Mouse (Mus musculus): Measurements from ENCODE around the gene Olig2. TPM values are rescaled to one million over a fixed set of nuclear protein-coding genes. Genes with fewer than 3 reads are reported as not detected.

The Olig2 gene
- polyA plus RNA-seq, 1 experiment from 2014 or later = 5.9 TPM

DNA sequence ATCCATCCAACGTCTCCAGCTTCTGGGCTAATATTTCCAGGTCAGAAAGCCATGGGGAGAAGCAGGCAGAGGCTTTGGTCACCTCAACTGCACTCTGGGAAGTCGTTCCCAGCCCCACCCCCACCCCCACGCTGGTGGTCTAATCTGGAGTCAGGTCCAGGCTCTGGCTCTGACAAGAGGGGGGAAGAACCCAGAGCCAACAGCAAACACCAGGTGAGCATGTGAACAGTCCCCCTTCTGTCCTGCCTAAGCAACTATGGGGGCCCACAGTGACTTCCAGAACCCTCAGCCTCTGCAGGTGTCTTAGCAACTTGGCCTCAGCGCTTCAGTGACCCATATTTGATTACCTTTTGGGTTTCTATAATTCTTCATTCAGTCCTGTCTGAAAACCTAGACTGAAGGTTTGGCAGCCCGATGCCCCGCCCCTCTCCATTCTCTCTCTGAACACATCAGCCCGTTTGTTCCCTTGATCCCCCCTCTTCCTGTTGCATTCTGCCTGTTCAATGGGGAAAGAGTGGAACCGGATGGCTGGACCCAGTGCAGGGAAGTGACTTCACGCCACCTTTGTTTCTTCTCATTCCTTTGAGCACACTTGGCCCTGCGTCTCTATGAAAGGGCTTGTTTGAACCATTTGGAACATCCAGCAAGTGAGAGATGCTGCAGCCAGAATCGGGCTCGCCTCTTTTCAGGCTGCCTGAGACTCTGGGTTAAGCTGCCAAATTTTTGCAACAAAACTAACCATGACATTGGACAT is 37.4 kb downstream of the Olig2 start:
- H3K36me3 ChIP-seq = no peaks in the 10 kb centered on the region
- no peaks in the 10 kb centered on the region for H3K9me3 ChIP-seq
- peaks cover 11% of the 10 kb centered on the region for H3K4me1 ChIP-seq
- no peak overlapping the region for H3K4me2 ChIP-seq (replicated peaks)
- WGBS = 24% methylated on average over 12 of the region's 12 CpGs
- H3K9ac ChIP-seq (replicated peaks) = no peak overlapping the region
- H3K27me3 ChIP-seq = peaks cover 95% of the 10 kb centered on the region
- no peak overlapping the region for H3K27ac ChIP-seq (replicated peaks)
- no peak overlapping the region for H3K4me3 ChIP-seq
- ATAC-seq (ENCODE audit: low FRiP score, low read depth) = no peak

DNA sequence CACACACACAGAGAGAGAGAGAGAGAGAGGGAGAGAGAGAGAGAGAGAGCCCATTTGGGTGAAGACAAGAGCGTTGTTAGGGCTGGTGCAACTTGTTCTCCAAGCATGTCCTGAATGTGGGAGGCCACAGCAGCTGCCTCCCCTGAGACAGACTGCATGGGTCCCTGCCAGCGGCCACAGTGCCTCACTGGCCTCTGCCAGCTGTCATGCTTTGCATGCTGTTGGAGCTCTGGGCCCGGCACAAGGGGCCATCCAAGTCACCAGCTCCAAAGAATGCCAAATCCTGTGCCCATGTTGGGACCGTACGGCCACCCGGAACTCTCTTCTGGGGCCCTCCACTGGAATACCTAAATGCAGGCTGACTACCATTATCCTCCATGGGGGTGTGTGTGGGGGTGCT is 40.7 kb downstream of the Olig2 start:
- ATAC-seq (ENCODE audit: low FRiP score, low read depth) = no peak
- Histone ChIP-seq H3K27ac (replicated peaks) (no peak overlapping the region), H3K4me1 (peaks cover 31% of the 10 kb centered on the region), H3K9ac (replicated peaks) (no peak overlapping the region), H3K4me2 (replicated peaks) (no peak overlapping the region), H3K9me3 (no peaks in the 10 kb centered on the region), H3K27me3 (peaks cover 97% of the 10 kb centered on the region), H3K4me3 (no peak overlapping the region), H3K36me3 (no peaks in the 10 kb centered on the region)
- WGBS = 74% methylated on average over 6 of the region's 6 CpGs

DNA sequence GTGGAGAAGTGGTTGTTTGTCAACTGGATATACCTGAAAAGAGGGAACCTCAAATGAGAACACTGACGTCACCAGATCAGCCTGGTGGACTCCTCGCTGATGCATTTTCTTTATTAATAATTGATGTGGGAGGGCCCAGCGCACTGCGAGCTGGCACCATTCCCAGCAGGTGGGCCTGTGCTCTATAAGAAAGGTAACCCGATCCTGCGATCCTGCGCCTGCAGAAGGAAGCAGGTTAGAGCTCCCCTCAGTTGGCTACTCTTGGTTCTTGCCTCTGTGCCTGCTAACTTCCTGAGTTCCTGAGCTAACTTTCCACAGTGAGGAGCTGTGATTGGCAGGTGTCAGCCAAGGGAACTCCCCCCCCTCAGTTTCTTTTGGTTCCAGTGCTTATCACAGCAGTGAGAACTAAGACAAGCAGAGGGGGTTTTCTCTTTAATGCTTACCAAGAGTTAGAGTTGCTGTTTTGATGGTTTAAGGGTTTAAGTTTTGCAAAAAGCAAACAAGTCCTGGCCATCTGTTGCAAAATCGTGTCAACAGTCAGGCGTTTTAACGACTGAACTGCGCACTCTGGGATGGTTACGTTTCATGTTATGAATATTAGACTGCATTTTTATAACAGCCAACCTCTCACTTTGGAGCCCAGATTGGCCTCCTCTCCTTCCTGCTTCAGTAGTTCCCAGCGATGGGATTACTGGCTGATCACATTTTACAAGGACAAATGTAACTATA is 43.6 kb downstream of the Olig2 start:
- Histone ChIP-seq H3K4me2 (replicated peaks) (peak overlapping the region; percentile 77), H3K36me3 (no peaks in the 10 kb centered on the region), H3K27ac (replicated peaks) (no peak overlapping the region), H3K9ac (replicated peaks) (no peak overlapping the region), H3K9me3 (no peaks in the 10 kb centered on the region), H3K4me1 (peaks cover 25% of the 10 kb centered on the region), H3K27me3 (peaks cover 99% of the 10 kb centered on the region), H3K4me3 (peak overlapping the region; percentile 42)
- WGBS = 9% methylated on average over 13 of the region's 13 CpGs
- ATAC-seq (ENCODE audit: low FRiP score, low read depth) = no peak

DNA sequence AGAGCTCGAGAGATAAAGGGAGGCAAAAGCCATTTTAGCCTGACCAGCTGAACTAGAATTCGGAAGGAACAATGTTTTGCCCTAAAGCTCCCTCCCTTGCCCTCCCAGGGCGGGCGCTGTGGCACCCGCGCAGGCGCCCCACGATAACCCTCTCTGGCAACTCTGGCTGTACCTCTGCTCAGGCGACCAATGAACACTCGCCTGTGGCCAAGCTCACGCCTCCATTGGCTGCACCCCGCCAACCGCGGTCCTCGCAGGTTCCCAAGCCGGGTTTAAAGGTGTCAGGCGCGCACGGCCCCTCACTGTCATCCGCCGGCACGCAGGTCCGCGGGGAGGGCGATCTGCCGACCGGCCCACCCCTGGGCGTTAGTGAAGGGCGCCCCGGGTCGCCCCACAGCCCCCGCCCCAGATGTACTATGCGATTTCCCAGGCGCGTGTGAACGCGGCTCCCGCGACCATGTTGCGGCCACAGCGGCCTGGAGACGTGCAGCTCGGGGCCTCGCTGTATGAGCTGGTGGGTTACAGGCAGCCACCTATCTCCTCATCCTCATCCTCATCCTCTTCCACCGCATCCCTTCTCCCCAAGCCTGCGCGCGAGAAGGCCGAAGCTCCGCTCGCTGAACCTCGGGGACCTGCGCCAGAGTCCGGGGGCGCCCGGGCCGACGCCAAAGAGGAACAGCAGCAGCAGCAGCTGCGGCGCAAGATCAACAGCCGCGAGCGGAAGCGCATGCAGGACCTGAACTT is 44.4 kb downstream of the Olig2 start, which contains the start of gene Olig1:
Gene Olig1 (plus strand): TSS at position 305 of the 744 bp plus-strand sequence.
- Histone ChIP-seq H3K4me2 (replicated peaks) (peak within 1 kb of the TSS; percentile 77), H3K27ac (replicated peaks) (no peak within 1 kb of the TSS), H3K4me3 (peak within 1 kb of the TSS; percentile 42), H3K9me3 (no peaks in the 10 kb centered on the region), H3K9ac (replicated peaks) (no peak within 1 kb of the TSS), H3K27me3 (peaks cover 100% of the 10 kb centered on the region), H3K4me1 (peaks cover 25% of the 10 kb centered on the region), H3K36me3 (no peaks in the 10 kb centered on the region)
- 1% methylated on average over 59 of the region's 64 CpGs for WGBS
- ATAC-seq (ENCODE audit: low FRiP score, low read depth) = peak; percentile 86

DNA sequence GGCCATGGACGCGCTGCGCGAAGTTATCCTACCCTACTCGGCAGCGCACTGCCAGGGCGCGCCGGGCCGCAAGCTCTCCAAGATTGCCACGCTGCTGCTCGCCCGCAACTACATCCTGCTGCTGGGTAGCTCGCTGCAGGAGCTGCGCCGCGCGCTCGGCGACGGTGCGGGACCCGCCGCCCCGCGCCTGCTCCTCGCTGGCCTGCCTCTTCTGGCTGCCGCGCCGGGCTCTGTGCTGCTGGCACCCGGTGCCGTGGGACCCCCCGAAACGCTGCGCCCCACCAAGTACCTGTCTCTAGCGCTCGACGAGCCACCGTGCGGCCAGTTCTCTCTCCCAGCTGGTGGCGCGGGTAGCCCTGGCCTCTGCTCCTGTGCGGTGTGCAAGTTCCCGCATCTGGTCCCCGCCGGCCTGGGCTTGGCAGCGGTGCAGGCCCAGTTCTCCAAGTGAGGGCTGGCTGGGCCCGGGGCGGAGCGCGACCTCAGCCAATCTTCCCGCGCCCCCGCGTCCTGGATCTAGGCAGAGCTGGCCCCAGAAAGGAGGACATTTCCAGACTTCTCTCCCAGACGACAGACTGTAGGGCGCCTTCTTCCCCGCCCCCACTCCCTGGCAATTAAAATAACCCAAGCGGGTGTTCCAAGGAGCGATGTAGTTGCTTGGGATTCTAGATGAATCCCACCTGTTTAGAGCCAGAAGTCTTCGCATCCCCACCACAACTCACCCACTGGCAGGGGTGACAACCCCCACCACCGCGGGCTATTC is 45.1 kb downstream of the Olig2 start:
- Histone ChIP-seq H3K4me3 (peak overlapping the region; percentile 42), H3K4me1 (peaks cover 25% of the 10 kb centered on the region), H3K27me3 (peaks cover 100% of the 10 kb centered on the region), H3K27ac (replicated peaks) (no peak overlapping the region), H3K36me3 (no peaks in the 10 kb centered on the region), H3K9me3 (no peaks in the 10 kb centered on the region), H3K4me2 (replicated peaks) (peak overlapping the region; percentile 77), H3K9ac (replicated peaks) (no peak overlapping the region; the same call in 1 of the 2 replicates)
- under 1% methylated on average over 59 of the region's 63 CpGs for WGBS
- ATAC-seq (ENCODE audit: low FRiP score, low read depth) = 0 out of 2 replicates have a peak, but pooled peaks have one; percentile 10

DNA sequence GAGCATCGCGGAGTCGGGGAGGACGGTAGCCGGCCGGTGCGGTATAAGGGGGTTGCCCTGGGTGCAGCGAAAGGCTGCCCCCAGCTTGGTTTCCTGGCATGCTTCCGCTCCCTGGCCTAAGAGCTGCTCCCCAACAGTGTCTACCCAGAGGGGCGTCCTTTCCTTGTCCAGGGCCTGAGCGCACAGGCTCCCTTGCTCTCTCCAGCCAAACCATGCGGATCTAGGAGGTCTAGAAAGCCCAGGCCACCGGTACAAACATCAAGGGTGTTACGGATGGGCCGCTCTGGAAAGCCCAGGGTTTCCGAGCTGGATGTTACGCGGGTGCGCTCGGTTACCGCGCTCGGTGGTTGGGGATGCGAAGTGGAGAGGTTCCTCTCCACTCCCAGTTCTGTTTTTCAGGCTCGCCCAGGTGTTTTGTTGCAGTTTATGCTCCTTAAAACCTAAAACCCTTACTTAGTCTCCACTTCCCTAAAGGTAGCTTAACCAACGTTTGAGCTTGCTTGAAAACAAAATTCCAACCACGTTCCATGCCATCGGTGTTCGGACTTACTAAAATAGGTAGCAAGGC is 45.8 kb downstream of the Olig2 start:
- Histone ChIP-seq H3K4me2 (replicated peaks) (peak overlapping the region; percentile 77), H3K36me3 (no peaks in the 10 kb centered on the region), H3K27ac (replicated peaks) (no peak overlapping the region), H3K4me3 (peak overlapping the region; percentile 42), H3K9me3 (no peaks in the 10 kb centered on the region), H3K4me1 (peaks cover 25% of the 10 kb centered on the region), H3K27me3 (peaks cover 100% of the 10 kb centered on the region), H3K9ac (replicated peaks) (no peak overlapping the region; the same call in 1 of the 2 replicates)
- under 1% methylated on average over 29 of the region's 29 CpGs for WGBS
- ATAC-seq (ENCODE audit: low FRiP score, low read depth) = no peak

DNA sequence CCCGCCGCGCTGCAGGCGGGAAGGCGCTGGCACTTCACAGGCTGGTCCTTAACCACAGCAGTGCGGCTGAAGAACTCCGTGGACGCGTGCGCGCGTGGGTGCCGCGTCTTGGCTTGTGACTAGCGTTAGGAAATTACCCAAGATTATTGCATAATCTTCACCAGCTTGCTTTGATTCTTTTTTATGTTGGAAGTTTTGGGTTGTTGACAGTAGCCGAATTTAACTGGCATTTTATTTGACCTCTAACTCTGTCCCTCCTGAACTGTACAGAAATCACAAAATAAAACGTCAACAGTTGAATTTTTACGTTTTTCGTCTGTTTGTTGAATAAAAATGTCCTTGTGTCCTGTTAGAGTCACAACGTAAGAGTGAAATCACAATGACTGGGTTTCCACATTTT is 46.4 kb downstream of the Olig2 start:
- Histone ChIP-seq H3K4me1 (peaks cover 25% of the 10 kb centered on the region), H3K36me3 (no peaks in the 10 kb centered on the region), H3K9me3 (no peaks in the 10 kb centered on the region), H3K27ac (replicated peaks) (no peak overlapping the region), H3K27me3 (peaks cover 100% of the 10 kb centered on the region), H3K9ac (replicated peaks) (no peak overlapping the region), H3K4me3 (no peak overlapping the region), H3K4me2 (replicated peaks) (no peak overlapping the region)
- ATAC-seq (ENCODE audit: low FRiP score, low read depth) = no peak
- 3% methylated on average over 20 of the region's 20 CpGs for WGBS

Other genes starting within 250 kb of the Olig2 start
- 30.4 and 37.8 TPM in 2 replicates for gene Synj1, start 214.1 kb upstream of the Olig2 start, polyA plus RNA-seq (2016; fragmentation: Nextera tagmentation; extraction: Ambion mirVana)
- gene Paxbp1, start 180.9 kb upstream of the Olig2 start, polyA plus RNA-seq (2016; fragmentation: Nextera tagmentation; extraction: Ambion mirVana) = 114 and 118 TPM in 2 replicates
- gene 4932438H23Rik, start 130.3 kb upstream of the Olig2 start, polyA plus RNA-seq (2016; fragmentation: Nextera tagmentation; extraction: Ambion mirVana) = 0.10 and 0.28 TPM in 2 replicates
- gene Olig1, start 44.3 kb downstream of the Olig2 start, polyA plus RNA-seq (2016; fragmentation: Nextera tagmentation; extraction: Ambion mirVana) = 2.4 and 5.1 TPM in 2 replicates
- 29.5 and 33.5 TPM in 2 replicates for gene Ifnar2, start 147.3 kb downstream of the Olig2 start, polyA plus RNA-seq (2016; fragmentation: Nextera tagmentation; extraction: Ambion mirVana)
- gene Gm21970, start 166.3 kb downstream of the Olig2 start, polyA plus RNA-seq (2016; fragmentation: Nextera tagmentation; extraction: Ambion mirVana) = not detected in 2 replicates
- gene Il10rb, start 180.7 kb downstream of the Olig2 start, polyA plus RNA-seq (2016; fragmentation: Nextera tagmentation; extraction: Ambion mirVana) = 7.9 and 9.1 TPM in 2 replicates